Mouse (Mus musculus): Measurements from ENCODE around the gene Elk3.

DNA sequence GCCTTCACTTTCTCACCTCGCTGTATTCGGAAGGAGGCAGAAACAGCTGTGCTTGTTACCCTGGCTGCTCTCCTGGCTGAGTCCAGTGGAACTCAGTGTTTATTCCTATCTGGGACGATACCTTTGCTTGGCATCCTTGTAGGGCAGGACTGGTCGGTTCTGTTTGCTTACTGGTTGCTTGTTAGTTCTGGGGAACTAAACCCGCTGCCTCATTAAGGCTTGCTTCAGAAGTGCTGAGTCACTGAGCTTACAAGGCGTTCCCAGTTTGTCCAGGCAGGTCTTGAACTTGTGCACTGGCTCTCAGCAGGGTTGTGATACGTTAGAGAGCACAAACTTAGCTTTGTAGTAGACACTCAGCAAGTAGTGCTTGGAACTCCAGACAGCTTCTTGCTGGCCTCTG lies 97.6 kb downstream of the Elk3 start:
- TF ChIP-seq CTCF (IDR thresholded peaks at IDR 0.05; ENCODE audit: low read depth, low read length) (no peak), POLR2A (IDR thresholded peaks at IDR 0.05; ENCODE audit: borderline replicate concordance, low read depth, low read length) (no peak)
